Mouse (Mus musculus) forebrain, embryonic 12.5 days (tissue): ENCODE data around the gene Dll3. TPM values are rescaled to one million over a fixed set of nuclear protein-coding genes. Genes with fewer than 3 reads are reported as not detected.

Experiments
- ATAC-seq: fragments of 200-750 bp; cut with Nextera tagmentation; 2 replicates; pipeline ENCODE4 v1.8.0; 2017; ENCODE audit warnings: moderate TSS enrichment; ENCODE audit not compliant: low FRiP score
- H3K27ac ChIP-seq: fragments of 300-500 bp; sonication (generic); 2 replicates; pipeline ENCODE4 v1.5.1; 2016; ENCODE audit warnings: mild to moderate bottlenecking
- H3K27me3 ChIP-seq: fragments of 300-500 bp; sonication (generic); 2 replicates; pipeline ENCODE4 v1.6.1; 2016; ENCODE audit warnings: mild to moderate bottlenecking
- H3K36me3 ChIP-seq: fragments of 300-500 bp; sonication (generic); replicated peaks from 2 replicates; pipeline ENCODE4 v1.6.1; 2016; ENCODE audit warnings: mild to moderate bottlenecking
- H3K4me1 ChIP-seq: fragments of 300-500 bp; sonication (generic); 2 replicates; pipeline ENCODE4 v1.6.1; 2016
- H3K4me2 ChIP-seq: fragments of 300-500 bp; sonication (generic); 2 replicates; pipeline ENCODE4 v1.6.1; 2016; ENCODE audit warnings: mild to moderate bottlenecking, moderate library complexity
- H3K4me3 ChIP-seq: fragments of 300-500 bp; sonication (generic); replicated peaks from 2 replicates; pipeline ENCODE4 v1.5.1; 2016; ENCODE audit warnings: mild to moderate bottlenecking
- H3K9ac ChIP-seq: fragments of 300-500 bp; sonication (generic); 2 replicates; pipeline ENCODE4 v1.6.1; 2016; ENCODE audit warnings: mild to moderate bottlenecking
- H3K9me3 ChIP-seq: fragments of 300-500 bp; sonication (generic); 2 replicates; pipeline ENCODE4 v1.6.1; 2016
- WGBS: fragments of 180-500 bp; shearing (Covaris S2); methylation state at CpG from one replicate; pipeline ENCODE4 v1.1.7; 2016; 5-methylcytosine and 5-hydroxymethylcytosine counted together
- polyA plus RNA-seq: library from polyadenylated mRNA; unstranded; fragments of >200 nt; fragmentation: Nextera tagmentation; extraction: Ambion mirVana; gene quantifications from 2 replicates; pipeline ENCODE4 v1.2.1, GENCODE M21; 2016

Dll3 gene
- polyA plus RNA-seq, 1 experiment from 2014 or later = 42.9 TPM

- Histone ChIP-seq H3K9me3 (no peaks in the 10 kb centered on the region), H3K4me1 (no peaks in the 10 kb centered on the region), H3K4me2 (no peak overlapping the region), H3K36me3 (peaks cover 90% of the 10 kb centered on the region), H3K27me3 (no peaks in the 10 kb centered on the region), H3K9ac (no peak overlapping the region), H3K27ac (no peak overlapping the region), H3K4me3 (no peak overlapping the region)
- 100% methylated on average over 2 of the region's 2 CpGs for WGBS
- no peak for ATAC-seq
Observed at GRCm38 (mm10) chr7:28328260-28328659, 26.2 kb upstream of the Dll3 start.

- WGBS = 88% methylated on average over 4 of the region's 4 CpGs
- H3K36me3 ChIP-seq = peaks cover 100% of the 10 kb centered on the region
Observed at GRCm38 (mm10) chr7:28326457-28326856, 24.4 kb upstream of the Dll3 start.

GRCm38 (mm10) chr7:28325293-28325692 is 23.3 kb upstream of the Dll3 start:
- H3K4me3 ChIP-seq = no peak overlapping the region
- WGBS = 97% methylated on average over 8 of the region's 8 CpGs
- H3K36me3 ChIP-seq = peaks cover 100% of the 10 kb centered on the region
- H3K4me1 ChIP-seq = no peaks in the 10 kb centered on the region
- no peak overlapping the region for H3K27ac ChIP-seq
- H3K9ac ChIP-seq = no peak overlapping the region
- H3K27me3 ChIP-seq = no peaks in the 10 kb centered on the region
- no peak for ATAC-seq
- no peaks in the 10 kb centered on the region for H3K9me3 ChIP-seq
- H3K4me2 ChIP-seq = no peak overlapping the region

More at GRCm38 (mm10) chr7:28326457-28326856, 24.4 kb upstream of the Dll3 start:
- ATAC-seq = no peak
- H3K9me3 ChIP-seq = no peaks in the 10 kb centered on the region
- no peak overlapping the region for H3K4me2 ChIP-seq
- H3K27ac ChIP-seq = no peak overlapping the region
- no peak overlapping the region for H3K4me3 ChIP-seq
- H3K27me3 ChIP-seq = no peaks in the 10 kb centered on the region
- H3K9ac ChIP-seq = no peak overlapping the region
- no peaks in the 10 kb centered on the region for H3K4me1 ChIP-seq

GRCm38 (mm10) chr7:28321974-28322720 is 20.1 kb upstream of the Dll3 start:
- no peak for ATAC-seq
- no peak overlapping the region for H3K4me3 ChIP-seq
- peaks cover 100% of the 10 kb centered on the region for H3K36me3 ChIP-seq
- H3K4me2 ChIP-seq = no peak overlapping the region
- H3K9me3 ChIP-seq = no peaks in the 10 kb centered on the region
- H3K4me1 ChIP-seq = no peaks in the 10 kb centered on the region
- no peak overlapping the region for H3K9ac ChIP-seq
- WGBS = 94% methylated on average over 15 of the region's 15 CpGs
- no peaks in the 10 kb centered on the region for H3K27me3 ChIP-seq
- H3K27ac ChIP-seq = no peak overlapping the region

GRCm38 (mm10) chr7:28318714-28319113 is 16.7 kb upstream of the Dll3 start:
- WGBS = 95% methylated on average over 17 of the region's 17 CpGs

GRCm38 (mm10) chr7:28318036-28318435 is 16.0 kb upstream of the Dll3 start:
- Histone ChIP-seq H3K9ac (no peak overlapping the region), H3K4me2 (no peak overlapping the region), H3K4me1 (no peaks in the 10 kb centered on the region), H3K36me3 (peaks cover 91% of the 10 kb centered on the region), H3K27me3 (no peaks in the 10 kb centered on the region), H3K27ac (no peak overlapping the region), H3K9me3 (no peaks in the 10 kb centered on the region), H3K4me3 (no peak overlapping the region)
- WGBS = 91% methylated on average over 3 of the region's 3 CpGs
- no peak for ATAC-seq

More at GRCm38 (mm10) chr7:28318714-28319113, 16.7 kb upstream of the Dll3 start:
- Histone ChIP-seq H3K27ac (no peak overlapping the region), H3K36me3 (peaks cover 98% of the 10 kb centered on the region), H3K9me3 (no peaks in the 10 kb centered on the region), H3K9ac (no peak overlapping the region), H3K4me2 (no peak overlapping the region), H3K27me3 (no peaks in the 10 kb centered on the region), H3K4me3 (no peak overlapping the region), H3K4me1 (no peaks in the 10 kb centered on the region)
- no peak for ATAC-seq

- ATAC-seq = peak; percentile 98
- H3K36me3 ChIP-seq = peaks cover 63% of the 10 kb centered on the region
- H3K27ac ChIP-seq = peak within 1 kb of the TSS; percentile 60; the same call in 1 of the 2 replicates
- H3K9me3 ChIP-seq = no peaks in the 10 kb centered on the region
- H3K27me3 ChIP-seq = no peaks in the 10 kb centered on the region
- peaks cover 36% of the 10 kb centered on the region for H3K4me1 ChIP-seq
- H3K4me3 ChIP-seq = peak within 1 kb of the TSS; percentile 93
- H3K4me2 ChIP-seq = peak within 1 kb of the TSS; percentile 89
- H3K9ac ChIP-seq = peak within 1 kb of the TSS; percentile 94
- WGBS = 1% methylated on average over 45 of the region's 45 CpGs
Observed at GRCm38 (mm10) chr7:28311926-28312543, 10.0 kb upstream of the Dll3 start, which contains the start of gene Timm50. TSS of gene Timm50 (minus strand) at chr7:28312072.

GRCm38 (mm10) chr7:28311151-28311925 is 9.3 kb upstream of the Dll3 start:
- Histone ChIP-seq H3K9ac (peak overlapping the region; percentile 94), H3K27me3 (no peaks in the 10 kb centered on the region), H3K27ac (peak overlapping the region; percentile 60; the same call in 1 of the 2 replicates), H3K4me2 (peak overlapping the region; percentile 89), H3K9me3 (no peaks in the 10 kb centered on the region), H3K4me1 (peaks cover 36% of the 10 kb centered on the region), H3K4me3 (peak overlapping the region; percentile 93), H3K36me3 (peaks cover 63% of the 10 kb centered on the region)
- peak; percentile 45 for ATAC-seq
- 7% methylated on average over 33 of the region's 35 CpGs for WGBS

GRCm38 (mm10) chr7:28309737-28310136 is 7.7 kb upstream of the Dll3 start:
- 0 out of 2 replicates have a peak, but pooled peaks have one; percentile 30 for ATAC-seq
- H3K36me3 ChIP-seq = peaks cover 63% of the 10 kb centered on the region
- H3K9ac ChIP-seq = no peak overlapping the region
- H3K27me3 ChIP-seq = no peaks in the 10 kb centered on the region
- H3K27ac ChIP-seq = peak overlapping the region; percentile 47
- H3K4me3 ChIP-seq = no peak overlapping the region
- H3K4me2 ChIP-seq = 0 out of 2 replicates have a peak overlapping the region, but pooled peaks have one; percentile 89
- WGBS = 72% methylated on average over 9 of the region's 9 CpGs
- H3K4me1 ChIP-seq = peaks cover 36% of the 10 kb centered on the region
- H3K9me3 ChIP-seq = no peaks in the 10 kb centered on the region

- Histone ChIP-seq H3K9me3 (no peaks in the 10 kb centered on the region), H3K27ac (no peak overlapping the region), H3K4me2 (no peak overlapping the region), H3K36me3 (peaks cover 55% of the 10 kb centered on the region), H3K4me1 (peaks cover 55% of the 10 kb centered on the region), H3K9ac (no peak overlapping the region), H3K27me3 (peaks cover 8% of the 10 kb centered on the region; the same call in 1 of the 2 replicates), H3K4me3 (no peak overlapping the region)
- no peak for ATAC-seq
- WGBS = 94% methylated on average over 8 of the region's 8 CpGs
Observed at GRCm38 (mm10) chr7:28306216-28306615, 4.2 kb upstream of the Dll3 start.

GRCm38 (mm10) chr7:28305641-28306040 is 3.6 kb upstream of the Dll3 start:
- Histone ChIP-seq H3K9me3 (no peaks in the 10 kb centered on the region), H3K27ac (no peak overlapping the region), H3K4me2 (no peak overlapping the region), H3K27me3 (peaks cover 14% of the 10 kb centered on the region), H3K36me3 (peaks cover 55% of the 10 kb centered on the region), H3K9ac (no peak overlapping the region), H3K4me1 (peaks cover 51% of the 10 kb centered on the region), H3K4me3 (no peak overlapping the region)
- no peak for ATAC-seq
- 96% methylated on average over 10 of the region's 10 CpGs for WGBS
